Mouse (Mus musculus) liver, adult 2 months (tissue): ENCODE measurements around the gene Slc16a9. TPM values are rescaled to one million over a fixed set of nuclear protein-coding genes. Genes with fewer than 3 reads are reported as not detected.
"Not testable (repeated sequence)": the region's sequence is repeated elsewhere in the genome, so short reads cannot be mapped to it uniquely, and the experiment has no call there.

Source experiments
- DNase-seq: peaks from one replicate; pipeline ENCODE4 v3.0.0-alpha.2; 2011; ENCODE audit warnings: low read depth, low spot score; ENCODE audit errors: extremely low read depth
- H3K27ac ChIP-seq: fragments of 200-500 bp; replicated peaks from 2 replicates; pipeline ENCODE4 v1.5.1; 2012; ENCODE audit warnings: low read depth, mild to moderate bottlenecking, control low read depth, inconsistent platforms, low read length; ENCODE audit not compliant: insufficient read depth
- H3K27me3 ChIP-seq: fragments of 200-500 bp; 2 replicates; pipeline ENCODE4 v1.6.1; 2012; ENCODE audit warnings: mild to moderate bottlenecking, moderate library complexity, low read length, inconsistent platforms; ENCODE audit not compliant: control insufficient read depth, insufficient read depth
- H3K36me3 ChIP-seq: fragments of 200-500 bp; 2 replicates; pipeline ENCODE4 v1.6.1; 2012; ENCODE audit warnings: low read length, inconsistent platforms; ENCODE audit not compliant: control insufficient read depth, insufficient read depth
- H3K4me1 ChIP-seq: fragments of 200-500 bp; 2 replicates; pipeline ENCODE4 v1.6.1; 2011; ENCODE audit warnings: low read length; ENCODE audit not compliant: control insufficient read depth, insufficient read depth
- H3K4me3 ChIP-seq: fragments of 200-500 bp; 2 replicates; pipeline ENCODE4 v1.5.1; 2011; ENCODE audit warnings: low read depth, mild to moderate bottlenecking, control low read depth, low read length, moderate library complexity; ENCODE audit not compliant: insufficient read depth
- H3K79me2 ChIP-seq: fragments of 200-500 bp; 2 replicates; pipeline ENCODE4 v1.6.1; 2012; ENCODE audit warnings: inconsistent platforms, mild to moderate bottlenecking, low read length, moderate library complexity; ENCODE audit not compliant: control insufficient read depth, insufficient read depth
- H3K9ac ChIP-seq: fragments of 200-500 bp; 2 replicates; pipeline ENCODE4 v1.6.1; 2012; ENCODE audit warnings: low read depth, mild to moderate bottlenecking, control low read depth, inconsistent platforms, low read length
- CTCF ChIP-seq: fragments of 200-500 bp; IDR thresholded peaks from 2 replicates; pipeline ENCODE4 v1.5.1; 2011; ENCODE audit warnings: low read depth, low read length, control low read depth
- POLR2A ChIP-seq: fragments of 200-500 bp; IDR thresholded peaks from 2 replicates; pipeline ENCODE4 v1.6.1; 2011; ENCODE audit warnings: low read length, control low read depth; ENCODE audit not compliant: insufficient read depth; ENCODE audit errors: extremely low read depth
- WGBS: fragments of 180-500 bp; shearing (Covaris S2); methylation state at CpG from one replicate; pipeline ENCODE4 v1.1.7; 2018; 5-methylcytosine and 5-hydroxymethylcytosine counted together
- polyA plus RNA-seq: library from polyadenylated mRNA; depleted of rRNA; stranded (reverse); fragments of >200 nt; gene quantifications from 2 replicates; pipeline ENCODE4 v1.2.3, GENCODE M21; 2012
- total RNA-seq: library from RNA; depleted of rRNA; stranded (reverse); fragments of >200 nt; gene quantifications from 2 replicates; pipeline ENCODE4 v1.2.3, GENCODE M21; 2014

Slc16a9 gene
- total and polyA plus RNA-seq, 2 experiments: 1.7 to 2.4 TPM

DNA sequence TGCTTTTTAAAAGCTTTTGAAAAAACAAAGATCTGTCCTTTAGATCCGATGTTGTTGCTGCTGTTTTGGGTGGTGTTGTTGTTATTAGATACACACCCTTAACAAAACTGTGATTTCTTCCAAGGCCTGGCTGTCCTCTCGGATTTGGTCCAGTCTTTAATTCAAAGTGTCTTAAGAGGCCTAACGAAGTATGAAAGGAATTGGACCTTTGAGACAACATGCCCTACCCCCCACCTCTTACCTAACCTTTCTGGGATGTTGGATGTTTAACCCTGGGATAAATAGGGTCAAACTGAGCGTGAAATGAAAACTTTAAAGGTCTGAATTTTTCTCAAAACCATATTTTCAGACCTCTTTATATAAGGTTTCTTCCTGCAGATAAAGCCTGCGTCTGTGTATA lies 23.9 kb upstream of the Slc16a9 start:
- no peaks in the 10 kb centered on the region for H3K79me2 ChIP-seq
- no peaks in the 10 kb centered on the region for H3K27me3 ChIP-seq
- WGBS: 81% methylated on average over 5 of the region's 5 CpGs
- no peak for DNase-seq
- TF ChIP-seq CTCF (no peak), POLR2A (no peak)
- H3K9ac ChIP-seq: no peak overlapping the region
- no peak overlapping the region for H3K4me3 ChIP-seq
- no peaks in the 10 kb centered on the region for H3K4me1 ChIP-seq
- no peak overlapping the region for H3K27ac ChIP-seq
- H3K36me3 ChIP-seq: no peaks in the 10 kb centered on the region

DNA sequence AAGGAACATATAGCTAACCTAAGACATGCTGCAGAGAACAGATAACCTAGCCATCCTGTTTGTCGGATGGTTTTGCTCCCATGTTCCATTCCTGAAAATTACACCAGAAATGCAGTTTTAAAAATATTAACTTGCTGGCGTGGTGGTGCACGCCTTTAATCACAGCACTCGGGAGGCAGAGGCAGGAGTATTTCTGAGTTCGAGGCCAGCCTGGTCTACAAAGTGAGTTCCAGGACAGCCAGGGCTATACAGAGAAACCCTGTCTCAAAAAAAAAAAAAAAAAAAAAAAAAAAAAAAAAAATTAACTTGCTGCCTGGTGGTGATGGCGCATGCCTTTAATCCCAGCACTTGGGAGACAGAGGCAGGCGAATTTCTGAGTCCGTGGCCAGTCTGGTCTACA lies 22.7 kb upstream of the Slc16a9 start:
- H3K4me3 ChIP-seq, DNase-seq, H3K27ac ChIP-seq, H3K27me3 ChIP-seq, H3K9ac ChIP-seq, H3K36me3 ChIP-seq, H3K79me2 ChIP-seq, H3K4me1 ChIP-seq: not testable (repeated sequence)
- WGBS: 91% methylated on average over 8 of the region's 8 CpGs

DNA sequence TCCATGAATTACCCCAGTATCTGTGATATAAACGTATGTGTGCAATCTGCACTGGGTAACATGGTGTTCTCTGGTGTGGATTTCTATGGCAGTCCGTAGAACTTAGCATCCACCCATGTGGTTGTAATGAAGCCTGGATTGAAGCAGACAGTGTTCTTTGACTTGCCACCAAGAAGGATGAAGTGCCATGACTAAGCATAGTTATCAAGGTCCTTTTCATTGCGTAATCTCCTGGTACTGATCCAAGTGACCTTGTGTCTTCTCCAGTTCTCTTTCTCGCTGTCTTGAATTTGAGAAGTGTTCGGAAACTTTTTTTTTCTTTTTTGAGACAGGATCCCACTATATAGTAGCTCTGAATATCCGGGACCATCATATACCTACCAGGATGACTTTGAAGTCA lies 20.3 kb upstream of the Slc16a9 start:
- WGBS: 76% methylated on average over 6 of the region's 6 CpGs
- no peak for TF ChIP-seq CTCF
- TF ChIP-seq POLR2A: no peak
- no peak overlapping the region for H3K9ac ChIP-seq
- no peak overlapping the region for H3K4me3 ChIP-seq
- no peaks in the 10 kb centered on the region for H3K4me1 ChIP-seq
- no peak overlapping the region for H3K27ac ChIP-seq
- peak; percentile 58 for DNase-seq
- H3K36me3 ChIP-seq: no peaks in the 10 kb centered on the region
- no peaks in the 10 kb centered on the region for H3K79me2 ChIP-seq
- H3K27me3 ChIP-seq: no peaks in the 10 kb centered on the region

DNA sequence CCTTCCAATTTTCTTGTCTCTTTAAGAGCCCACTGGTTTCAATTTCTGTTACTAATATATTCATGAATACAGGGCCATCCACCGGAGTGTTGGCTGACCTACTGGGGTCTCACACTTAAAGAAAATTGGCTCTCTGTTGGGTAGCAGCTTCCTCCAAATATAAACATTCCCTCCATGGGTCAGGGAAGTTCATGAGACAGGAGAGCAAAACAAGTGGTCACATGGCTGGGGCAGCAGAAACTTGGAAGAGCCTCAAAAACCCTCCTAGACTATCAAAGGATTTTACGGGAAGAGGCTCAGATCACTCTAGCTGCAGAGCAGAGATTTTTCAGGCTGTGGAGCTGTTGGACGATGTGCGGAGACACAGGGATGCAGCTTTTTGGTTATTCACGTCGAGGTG lies 19.1 kb upstream of the Slc16a9 start:
- no peak for TF ChIP-seq POLR2A
- no peak for TF ChIP-seq CTCF
- Histone ChIP-seq H3K79me2 (no peaks in the 10 kb centered on the region), H3K36me3 (no peaks in the 10 kb centered on the region), H3K9ac (no peak overlapping the region), H3K4me3 (no peak overlapping the region), H3K27ac (no peak overlapping the region), H3K4me1 (no peaks in the 10 kb centered on the region), H3K27me3 (no peaks in the 10 kb centered on the region)
- WGBS: 73% methylated on average over 6 of the region's 6 CpGs
- peak; percentile 37 for DNase-seq

DNA sequence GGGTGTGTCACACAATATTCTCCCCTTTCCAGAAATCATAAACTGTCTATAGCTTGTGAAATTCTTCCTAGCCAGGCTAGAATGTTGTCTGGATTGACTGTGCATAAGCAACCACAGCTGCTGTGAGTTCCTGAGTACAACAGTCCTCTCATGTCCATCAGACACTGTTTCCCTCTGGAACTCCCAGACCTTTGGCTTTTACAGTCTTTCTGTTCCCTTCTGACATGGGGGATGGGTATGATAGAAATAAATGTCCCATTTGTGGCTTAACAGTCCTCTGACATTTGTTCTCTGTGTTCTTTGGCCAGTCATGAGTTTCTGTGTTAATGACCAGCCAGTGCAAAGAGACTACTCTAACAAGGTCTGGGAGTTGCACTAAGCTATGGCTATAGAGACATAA lies 18.3 kb upstream of the Slc16a9 start:
- Histone ChIP-seq H3K79me2 (no peaks in the 10 kb centered on the region), H3K9ac (no peak overlapping the region), H3K27ac (no peak overlapping the region), H3K36me3 (no peaks in the 10 kb centered on the region), H3K27me3 (no peaks in the 10 kb centered on the region), H3K4me3 (no peak overlapping the region), H3K4me1 (no peaks in the 10 kb centered on the region)
- no peak for TF ChIP-seq CTCF
- peak; percentile 20 for DNase-seq

DNA sequence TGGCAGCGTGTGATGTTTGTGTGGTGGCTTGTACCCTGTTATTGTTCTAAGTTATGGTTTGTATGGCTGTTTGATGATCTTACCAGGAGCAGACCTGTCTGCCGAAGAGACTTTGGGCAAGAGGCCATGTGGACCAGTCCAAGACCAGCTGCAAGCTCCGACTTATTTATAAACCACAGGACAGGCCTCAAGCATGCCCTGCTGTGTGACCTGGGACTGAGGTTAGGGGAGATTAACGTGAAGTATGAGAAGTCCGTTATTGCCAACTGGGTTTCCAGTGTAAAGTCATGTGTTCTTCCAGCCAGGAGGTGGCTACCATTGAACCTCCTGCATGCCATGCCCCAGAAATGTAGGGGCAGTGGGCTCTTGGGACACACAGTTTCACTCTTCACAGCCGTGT lies 14.5 kb upstream of the Slc16a9 start:
- WGBS: 87% methylated on average over 6 of the region's 6 CpGs

More for the DNA sequence above, 14.5 kb upstream of the Slc16a9 start:
- no peak overlapping the region for H3K4me3 ChIP-seq
- DNase-seq: no peak
- TF ChIP-seq CTCF (no peak), POLR2A (no peak)
- H3K79me2 ChIP-seq: no peaks in the 10 kb centered on the region
- no peak overlapping the region for H3K27ac ChIP-seq
- H3K27me3 ChIP-seq: no peaks in the 10 kb centered on the region
- H3K4me1 ChIP-seq: no peaks in the 10 kb centered on the region
- H3K36me3 ChIP-seq: no peaks in the 10 kb centered on the region
- no peak overlapping the region for H3K9ac ChIP-seq
